8 mouse cellular contexts compared by ENCODE assay signal in the genomic region with DNA sequence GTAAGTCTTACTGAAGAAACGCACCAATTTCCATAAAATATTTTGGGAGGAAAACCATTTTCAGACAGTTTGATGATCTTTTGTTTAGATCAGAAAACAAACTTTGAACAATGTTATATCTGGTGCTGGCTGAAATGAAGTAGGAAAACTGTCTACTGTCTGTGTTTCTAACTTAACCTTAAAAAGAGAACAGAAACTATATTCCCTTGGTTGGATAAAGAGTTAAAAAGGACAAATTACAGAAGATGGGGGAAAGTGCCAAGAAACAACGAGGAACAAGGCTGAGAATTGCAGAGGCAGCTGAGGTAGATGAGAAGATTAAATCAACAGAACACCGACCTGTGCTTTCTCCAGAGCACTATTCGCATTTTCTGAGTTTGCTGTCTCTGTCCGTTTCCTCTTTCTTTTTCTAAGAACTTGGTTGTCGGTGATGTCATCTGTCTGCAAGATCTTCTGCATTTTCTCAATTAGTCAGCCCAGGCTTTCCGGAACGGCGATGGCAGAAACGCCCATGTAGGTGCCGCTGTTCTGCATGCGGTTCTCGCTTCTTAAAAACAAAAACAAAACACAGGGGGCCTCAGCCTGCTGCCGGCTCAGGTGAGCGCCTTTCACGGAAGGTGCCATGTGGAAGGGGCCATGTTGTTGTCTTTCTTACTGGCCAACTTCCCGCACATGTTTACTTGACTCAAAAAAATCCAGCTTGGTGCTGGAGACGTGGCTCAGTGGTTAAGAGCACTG. TPM values are rescaled to one million over a fixed set of nuclear protein-coding genes. Genes with fewer than 3 reads are reported as not detected.
DNase-seq lines count a peak whose midpoint lies in the region; ATAC-seq lines count a peak whose summit lies in the region.

No protein-coding gene starts in this region.

- no peak overlapping the region for H3K4me3 ChIP-seq in midbrain, embryonic 12.5 days
- no peak overlapping the region for H3K4me3 ChIP-seq in midbrain, embryonic 11.5 days (ENCODE audit: low read depth, low read length)
- peak overlapping the region; percentile 18; the same call in 1 of the 2 replicates for H3K4me3 ChIP-seq in liver, embryonic 13.5 days (replicated peaks)
- no peak overlapping the region for H3K4me3 ChIP-seq in neural tube, embryonic 13.5 days

- no peak overlapping the region for H3K27ac ChIP-seq in midbrain, embryonic 12.5 days (replicated peaks)
- no peak overlapping the region for H3K27ac ChIP-seq in midbrain, embryonic 11.5 days (ENCODE audit: low read depth, low read length)
- H3K27ac ChIP-seq in liver, embryonic 13.5 days = no peak overlapping the region
- no peak overlapping the region for H3K27ac ChIP-seq in neural tube, embryonic 13.5 days (replicated peaks)

- peak overlapping the region; percentile 21 for H3K4me2 ChIP-seq in midbrain, embryonic 12.5 days (replicated peaks)
- no peak overlapping the region for H3K4me2 ChIP-seq in midbrain, embryonic 11.5 days
- peak overlapping the region; percentile 48 for H3K4me2 ChIP-seq in liver, embryonic 13.5 days
- peak overlapping the region; percentile 37 for H3K4me2 ChIP-seq in neural tube, embryonic 13.5 days

- H3K36me3 ChIP-seq in midbrain, embryonic 12.5 days = no peaks in the 10 kb centered on the region
- H3K36me3 ChIP-seq in midbrain, embryonic 11.5 days (ENCODE audit: control insufficient read depth, insufficient read depth, low read length) = no peaks in the 10 kb centered on the region
- H3K36me3 ChIP-seq in liver, embryonic 13.5 days = no peaks in the 10 kb centered on the region
- no peaks in the 10 kb centered on the region for H3K36me3 ChIP-seq in neural tube, embryonic 13.5 days

- H3K4me1 ChIP-seq in midbrain, embryonic 12.5 days = no peaks in the 10 kb centered on the region
- H3K4me1 ChIP-seq in midbrain, embryonic 11.5 days (ENCODE audit: control insufficient read depth, insufficient read depth, low read length) = no peaks in the 10 kb centered on the region
- H3K4me1 ChIP-seq in liver, embryonic 13.5 days (replicated peaks) = no peaks in the 10 kb centered on the region
- no peaks in the 10 kb centered on the region for H3K4me1 ChIP-seq in neural tube, embryonic 13.5 days (replicated peaks)

- 27% methylated on average over 18 of the region's 18 CpGs for WGBS in midbrain, embryonic 12.5 days
- WGBS in midbrain, embryonic 11.5 days = 28% methylated on average over 18 of the region's 18 CpGs
- 9% methylated on average over 18 of the region's 18 CpGs for WGBS in liver, embryonic 13.5 days (ENCODE audit: insufficient replicate concordance)
- 29% methylated on average over 18 of the region's 18 CpGs for WGBS in neural tube, embryonic 13.5 days

- ATAC-seq in midbrain, embryonic 12.5 days (ENCODE audit: low FRiP score, low read depth) = no peak
- ATAC-seq in midbrain, embryonic 11.5 days (ENCODE audit: low FRiP score) = no peak
- ATAC-seq in granulocyte monocyte progenitor cell, adult 5-6 weeks (replicated peaks; ENCODE audit: poor library complexity, severe bottlenecking) = peak; percentile 98
- no peak for ATAC-seq in liver, embryonic 13.5 days (ENCODE audit: low read depth)
- ATAC-seq in neural tube, embryonic 13.5 days (ENCODE audit: low read depth) = no peak

- H3K27me3 ChIP-seq in midbrain, embryonic 12.5 days = no peaks in the 10 kb centered on the region
- no peaks in the 10 kb centered on the region for H3K27me3 ChIP-seq in midbrain, embryonic 11.5 days (ENCODE audit: control insufficient read depth, insufficient read depth, low read length)
- no peaks in the 10 kb centered on the region for H3K27me3 ChIP-seq in liver, embryonic 13.5 days
- no peaks in the 10 kb centered on the region for H3K27me3 ChIP-seq in neural tube, embryonic 13.5 days

- DNase-seq in midbrain, embryonic 11.5 days (ENCODE audit: low spot score, missing footprints) = no peak
- peak; percentile 35 to 43 for DNase-seq in adrenal gland, postnatal 36 days
- peak; percentile 18 for DNase-seq in kidney, adult 18-20 months
- DNase-seq in liver, embryonic 13.5 days = no peak
- peak; percentile 25 to 59 for DNase-seq in urinary bladder, postnatal 4 days (ENCODE audit: low spot score in 2 of 2)

- H3K9me3 ChIP-seq in midbrain, embryonic 12.5 days = no peaks in the 10 kb centered on the region
- H3K9me3 ChIP-seq in midbrain, embryonic 11.5 days (ENCODE audit: control insufficient read depth, low read length) = no peaks in the 10 kb centered on the region
- H3K9me3 ChIP-seq in liver, embryonic 13.5 days (replicated peaks) = no peaks in the 10 kb centered on the region
- H3K9me3 ChIP-seq in neural tube, embryonic 13.5 days = no peaks in the 10 kb centered on the region

- no peak overlapping the region for H3K9ac ChIP-seq in midbrain, embryonic 12.5 days (replicated peaks)
- no peak overlapping the region for H3K9ac ChIP-seq in midbrain, embryonic 11.5 days (ENCODE audit: low read length)
- no peak overlapping the region for H3K9ac ChIP-seq in liver, embryonic 13.5 days
- H3K9ac ChIP-seq in neural tube, embryonic 13.5 days = no peak overlapping the region

RNA-seq across cellular contexts. Expression of a gene that starts 24.3 kb away (rescaled TPM):
- 3.1 and 4.3 TPM in 2 replicates for polyA plus RNA-seq in midbrain, embryonic 12.5 days (2016; fragmentation: Nextera tagmentation; extraction: Ambion mirVana)
- 2.0 and 3.9 TPM in 2 replicates for polyA plus RNA-seq in midbrain, embryonic 11.5 days (2014; fragmentation: Nextera tagmentation; extraction: Ambion mirVana)
- 1 to 10 TPM; 1.2 TPM for total RNA-seq in adrenal gland, postnatal 36 days (2021)
- total RNA-seq in granulocyte monocyte progenitor cell, adult 5-6 weeks (2014; fragmentation: Nextera tagmentation) = not detected in 2 replicates
- not detected in 2 replicates for total RNA-seq in granulocyte monocyte progenitor cell, adult 5-6 weeks (2017)
- 1.0 and 1.2 TPM in 2 replicates for polyA plus RNA-seq in liver, embryonic 13.5 days (2015; fragmentation: Nextera tagmentation; extraction: Ambion mirVana)
- 20.8 and 21.3 TPM in 2 replicates for polyA plus RNA-seq in neural tube, embryonic 13.5 days (2015; fragmentation: Nextera tagmentation; extraction: Ambion mirVana)

RNA-seq across cellular contexts. Expression of a gene that starts 24.8 kb away (rescaled TPM):
- 38.4 and 41.4 TPM in 2 replicates for polyA plus RNA-seq in midbrain, embryonic 12.5 days (2016; fragmentation: Nextera tagmentation; extraction: Ambion mirVana)
- polyA plus RNA-seq in midbrain, embryonic 11.5 days (2014; fragmentation: Nextera tagmentation; extraction: Ambion mirVana) = 33.3 and 38.6 TPM in 2 replicates
- total RNA-seq in adrenal gland, postnatal 36 days (2021) = 100 to 1,000 TPM; 135 to 163 TPM
- 0.49 and 0.81 TPM in 2 replicates for total RNA-seq in granulocyte monocyte progenitor cell, adult 5-6 weeks (2014; fragmentation: Nextera tagmentation)
- 0.31 and 0.78 TPM in 2 replicates for total RNA-seq in granulocyte monocyte progenitor cell, adult 5-6 weeks (2017)
- polyA plus RNA-seq in liver, embryonic 13.5 days (2015; fragmentation: Nextera tagmentation; extraction: Ambion mirVana) = 3.2 and 3.3 TPM in 2 replicates
- polyA plus RNA-seq in neural tube, embryonic 13.5 days (2015; fragmentation: Nextera tagmentation; extraction: Ambion mirVana) = 41.3 and 44.4 TPM in 2 replicates

Comparison
In these comparisons a context has a peak if more than half of its experiments do, and no peak if none do; other contexts are left out.
1. DNase-seq: peak in adrenal gland, postnatal 36 days (2 of 2), kidney, adult 18-20 months (single experiment) and urinary bladder, postnatal 4 days (2 of 2); none in midbrain, embryonic 11.5 days (single experiment) and liver, embryonic 13.5 days (single experiment).